Mouse (Mus musculus): Measurements from ENCODE around the gene Itga1.
A peak's percentile ranks its signal among the peaks of the same experiment; 100 is the strongest.

The Itga1 gene

DNA sequence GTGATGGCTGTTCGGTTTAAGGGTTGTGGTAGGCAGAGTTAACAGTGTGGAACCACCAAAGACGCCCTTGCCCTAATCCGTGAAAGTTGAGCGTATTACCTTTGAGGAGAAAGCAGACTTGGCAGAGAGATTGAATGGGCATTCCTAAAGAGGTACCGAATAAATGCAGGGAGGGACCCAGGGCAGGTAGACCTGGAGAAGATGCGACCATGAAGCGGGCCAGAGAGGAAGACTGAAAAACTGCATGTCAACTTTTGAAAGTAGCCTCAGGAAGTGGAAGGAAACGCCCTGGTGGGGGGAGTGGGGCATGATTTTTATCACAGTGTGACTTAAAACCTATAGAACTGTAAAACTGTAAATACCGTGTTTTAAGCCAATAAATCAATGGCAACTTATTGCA is 2.4 kb downstream of the Itga1 start:
- no peak for DNase-seq (ENCODE audit: low read depth, low spot score)

DNA sequence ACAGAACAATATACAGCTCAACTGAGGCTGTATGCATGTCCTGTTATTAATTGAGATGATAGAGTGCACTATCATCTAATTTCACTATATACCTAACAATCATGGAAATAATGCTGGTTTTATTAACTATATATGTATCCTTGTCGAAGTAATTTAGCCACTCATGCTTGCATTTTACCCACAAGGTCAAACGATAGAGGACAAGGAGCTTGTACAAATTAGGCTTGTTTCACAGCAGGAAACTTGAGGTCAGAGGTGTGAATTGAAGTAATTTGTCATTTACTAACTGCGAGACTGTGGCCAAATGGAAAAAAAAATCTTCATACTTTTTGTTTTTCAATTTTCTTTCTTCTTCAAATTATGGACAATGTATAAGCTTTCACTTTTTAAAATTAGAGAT is 3.5 kb downstream of the Itga1 start:
- no peak for DNase-seq (ENCODE audit: low read depth, low spot score)

DNA sequence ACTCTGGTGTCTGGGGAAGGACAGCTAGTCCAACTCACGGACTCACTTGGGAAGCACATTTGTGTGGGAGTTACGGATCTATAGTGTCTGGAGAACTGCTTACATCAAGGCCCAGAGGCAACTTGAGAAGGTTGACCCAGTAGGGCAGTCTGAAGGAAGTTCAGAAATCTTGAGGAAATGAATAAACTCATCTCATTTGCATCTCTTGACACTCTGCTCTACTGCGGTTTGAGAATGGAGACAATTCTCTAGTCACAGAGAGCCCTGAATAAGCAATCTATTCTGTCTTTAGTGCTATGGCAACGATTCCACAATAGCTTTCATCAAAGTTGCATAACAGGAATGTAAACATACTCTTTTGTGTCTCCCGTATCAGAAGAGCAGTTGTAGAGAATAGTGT is 4.8 kb downstream of the Itga1 start:
- DNase-seq (ENCODE audit: low read depth, low spot score) = no peak

DNA sequence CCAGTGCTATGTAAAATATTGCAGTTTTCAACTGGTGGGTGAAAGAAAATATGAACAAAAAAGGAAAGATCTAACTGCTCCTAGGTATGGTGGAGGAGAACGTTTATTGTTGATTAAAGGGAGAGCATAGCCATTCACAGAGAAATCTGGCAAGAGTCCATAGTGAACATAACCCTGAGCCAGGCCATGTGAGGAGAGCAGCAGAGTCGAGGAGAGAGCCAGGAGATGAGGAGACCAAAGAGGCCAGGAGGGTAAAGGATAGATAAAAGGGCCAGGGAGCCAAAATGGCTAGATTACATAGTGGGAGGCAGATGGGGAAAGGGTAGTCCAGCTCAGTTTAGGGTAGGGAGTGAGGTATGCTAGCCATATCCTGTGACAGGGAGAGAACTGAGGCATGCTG is 5.5 kb downstream of the Itga1 start:
- DNase-seq (ENCODE audit: low read depth, low spot score) = no peak

DNA sequence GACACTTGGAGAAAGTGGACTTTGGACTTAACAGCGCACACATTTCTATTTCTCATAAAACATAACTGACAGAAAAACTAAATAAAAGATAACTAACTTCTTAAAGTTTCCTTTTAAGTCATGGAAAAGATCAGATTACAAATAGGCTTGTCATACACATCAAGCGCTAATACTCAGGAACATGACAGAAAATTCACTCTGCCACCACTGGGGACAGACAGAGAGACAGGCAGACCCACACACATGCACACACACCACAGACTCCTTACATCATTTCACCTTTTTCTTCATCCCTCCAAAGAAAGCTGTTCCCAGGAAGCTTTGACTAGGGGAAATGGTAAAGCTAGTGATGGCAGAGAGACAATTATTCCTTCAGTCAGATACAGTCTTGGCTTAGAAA is 6.4 kb downstream of the Itga1 start:
- no peak for DNase-seq (ENCODE audit: low read depth, low spot score)

DNA sequence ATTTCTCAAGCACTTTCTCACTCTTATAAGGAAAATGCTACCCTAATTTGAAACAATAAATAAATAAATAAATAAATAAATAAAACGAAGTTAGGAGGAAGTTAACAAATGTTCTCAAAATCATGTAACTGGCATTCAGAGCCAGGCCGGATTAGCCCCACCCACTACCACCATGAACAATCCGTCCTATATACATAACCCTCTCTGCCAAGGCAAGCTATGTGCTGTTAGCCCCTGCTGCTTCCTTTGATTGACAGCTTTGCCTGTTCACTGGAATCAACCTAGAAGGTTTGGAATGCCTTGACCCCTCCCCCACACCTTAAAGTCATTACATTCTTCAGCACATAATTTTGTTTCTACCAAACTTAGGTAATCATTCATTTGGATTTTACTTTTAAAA is 10.3 kb downstream of the Itga1 start:
- peak; percentile 57 for DNase-seq (ENCODE audit: low read depth, low spot score)

DNA sequence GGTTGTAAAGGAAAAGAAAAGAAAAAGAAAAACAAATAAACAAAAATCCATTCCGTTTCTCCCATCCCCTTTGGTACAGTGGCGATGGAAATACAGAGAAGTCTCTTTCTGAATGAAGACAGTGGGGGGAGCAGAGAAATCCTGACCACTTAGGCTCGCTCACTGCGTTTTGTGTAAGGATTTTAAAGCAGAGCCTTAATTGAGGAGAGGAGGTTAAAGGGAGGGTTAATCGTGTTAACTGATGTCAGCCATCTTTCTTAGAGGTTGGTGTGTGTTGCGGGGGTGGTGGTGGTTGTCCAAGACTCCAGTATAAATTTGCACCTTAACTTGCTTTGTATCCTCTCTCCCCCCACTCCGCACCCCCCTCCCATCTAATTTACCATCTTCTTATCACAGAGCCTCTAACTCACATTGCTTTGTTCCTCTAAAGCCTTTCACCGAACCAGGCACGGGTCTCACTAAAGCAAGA is 10.8 kb downstream of the Itga1 start:
- DNase-seq (ENCODE audit: low read depth, low spot score) = no peak

DNA sequence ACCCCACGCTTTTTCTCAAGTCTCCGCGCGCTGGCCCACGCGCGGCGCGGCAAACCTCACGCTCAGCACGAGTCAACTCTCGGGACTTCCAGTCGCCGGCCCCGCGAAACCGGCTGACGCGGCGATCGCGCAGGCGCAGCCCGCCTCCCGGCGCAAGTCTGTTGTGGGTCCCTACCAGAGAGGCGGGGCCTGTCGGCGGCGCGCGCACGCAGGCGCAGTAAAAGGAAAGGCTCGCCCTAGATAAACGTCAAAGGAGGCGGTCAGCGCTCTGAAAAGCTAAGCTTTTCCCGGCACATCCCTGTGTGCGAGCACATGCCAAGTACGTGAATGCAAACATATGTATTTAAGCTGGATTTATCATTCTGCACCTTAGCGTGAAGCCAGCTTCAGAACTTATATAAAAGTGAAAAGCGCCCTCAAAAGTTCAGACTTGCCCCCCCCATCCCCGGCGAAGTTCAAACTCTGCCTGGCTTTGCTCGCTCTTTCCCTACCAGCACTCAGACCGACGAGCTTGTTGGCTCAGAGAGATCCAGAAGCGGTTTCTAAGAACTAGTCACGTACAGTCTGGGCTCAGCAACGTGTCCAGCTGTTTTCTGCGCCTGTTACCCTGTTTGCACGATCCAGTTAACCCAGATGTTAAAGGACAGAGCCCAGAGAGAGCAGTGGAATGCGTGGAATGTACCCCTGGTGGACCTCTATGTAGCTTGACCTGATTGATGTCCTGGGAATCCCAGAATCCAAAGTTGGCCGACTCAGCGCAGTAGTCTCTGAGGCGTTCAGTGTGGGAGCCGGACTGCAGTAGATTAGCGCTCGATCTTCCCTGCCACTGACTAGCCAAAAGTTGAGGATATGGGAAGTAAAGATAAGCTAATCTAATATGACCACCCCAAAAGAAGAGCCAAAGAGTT is 11.4 kb downstream of the Itga1 start, which contains the start of gene Pelo:
Gene Pelo, minus strand, starts transcription at position 118 of the 908 bp plus-strand sequence.
- DNase-seq (ENCODE audit: low read depth, low spot score) = peak; percentile 88

DNA sequence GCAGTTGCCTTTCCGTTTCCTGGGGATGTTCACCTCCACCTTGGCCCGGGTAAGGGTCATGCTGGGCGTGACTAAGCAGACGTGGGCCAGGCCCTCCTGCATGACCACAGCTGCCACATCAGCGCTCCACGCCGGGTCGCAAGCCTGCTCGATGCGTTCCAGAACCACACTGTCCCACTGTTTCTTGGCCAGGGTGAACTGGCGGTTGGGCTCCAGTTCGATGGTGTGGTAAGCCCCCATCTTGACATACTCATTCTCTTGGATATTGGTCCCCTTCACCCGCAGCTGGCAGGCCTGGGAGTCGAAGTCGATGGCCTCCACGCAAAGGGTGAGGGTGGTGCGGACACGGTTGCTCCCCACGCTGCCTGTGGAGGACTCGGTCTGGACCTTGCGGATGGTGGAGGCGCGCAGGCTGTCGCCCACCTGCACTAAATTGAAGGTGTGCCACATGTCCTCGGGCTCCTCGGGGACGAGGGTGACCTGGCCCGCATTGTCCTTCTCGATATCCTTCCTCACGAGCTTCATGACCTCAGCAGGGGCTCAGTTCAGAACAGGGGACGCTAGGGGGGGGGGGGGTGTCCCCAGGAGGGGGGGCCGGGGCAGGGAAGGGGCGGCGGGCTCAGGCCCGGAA is 12.3 kb downstream of the Itga1 start:
- peak; percentile 42 for DNase-seq (ENCODE audit: low read depth, low spot score)

DNA sequence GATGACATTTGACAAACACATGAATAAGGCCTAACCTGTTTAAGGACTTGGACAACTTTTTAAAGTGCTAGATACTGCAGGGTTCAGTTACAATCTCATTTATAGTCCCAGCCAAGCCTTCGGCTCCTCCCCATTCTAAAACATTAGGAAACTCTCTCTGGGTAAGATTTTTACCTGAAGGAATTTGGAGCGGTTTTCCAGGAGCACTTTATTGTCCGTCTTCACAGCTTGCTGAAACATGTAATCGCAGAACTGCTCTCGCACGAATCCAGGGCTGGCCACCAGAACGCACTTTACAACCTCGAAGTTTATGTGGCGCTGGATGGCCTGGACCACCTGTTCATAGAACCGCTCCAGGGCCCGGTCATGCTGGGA is 12.8 kb downstream of the Itga1 start:
- DNase-seq (ENCODE audit: low read depth, low spot score) = no peak

DNA sequence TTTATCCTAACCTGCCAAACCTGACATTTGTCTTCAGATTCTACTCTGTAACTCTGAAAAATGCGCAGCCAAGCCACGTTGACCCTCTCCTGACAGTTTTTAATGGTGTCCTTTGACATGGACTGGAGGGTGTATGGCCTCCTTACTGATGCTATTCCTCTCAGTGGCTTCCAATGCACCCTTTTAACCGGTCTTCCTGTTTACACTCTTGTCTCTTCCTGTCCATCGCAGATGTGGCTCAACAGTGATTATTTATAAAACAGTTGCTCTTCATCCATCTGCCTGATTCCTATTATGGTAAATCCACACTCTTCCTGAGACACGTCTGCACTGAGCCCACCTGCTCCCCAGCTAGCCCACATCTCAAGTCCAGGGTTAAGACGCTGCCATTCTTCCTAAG is 15.8 kb downstream of the Itga1 start:
- DNase-seq (ENCODE audit: low read depth, low spot score) = no peak

DNA sequence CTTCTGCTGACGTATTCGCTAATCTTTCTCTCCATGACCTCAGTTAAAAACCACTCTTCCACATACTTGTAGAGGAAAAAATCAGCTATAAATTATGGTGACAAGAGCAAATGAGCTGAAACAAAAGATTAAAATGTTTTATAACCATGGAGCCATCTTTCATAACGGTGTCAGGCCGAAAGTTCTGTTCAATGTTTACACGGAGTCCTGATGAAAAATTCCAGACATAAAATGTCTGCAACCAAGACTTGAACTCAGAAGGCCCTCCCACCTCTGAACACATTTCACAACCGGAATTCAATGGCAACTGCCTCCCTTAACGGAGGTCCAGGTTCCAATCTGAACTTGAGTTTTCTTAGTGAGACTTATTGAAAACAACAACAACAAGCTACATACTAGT is 19.4 kb downstream of the Itga1 start:
- no peak for DNase-seq (ENCODE audit: low read depth, low spot score)

DNA sequence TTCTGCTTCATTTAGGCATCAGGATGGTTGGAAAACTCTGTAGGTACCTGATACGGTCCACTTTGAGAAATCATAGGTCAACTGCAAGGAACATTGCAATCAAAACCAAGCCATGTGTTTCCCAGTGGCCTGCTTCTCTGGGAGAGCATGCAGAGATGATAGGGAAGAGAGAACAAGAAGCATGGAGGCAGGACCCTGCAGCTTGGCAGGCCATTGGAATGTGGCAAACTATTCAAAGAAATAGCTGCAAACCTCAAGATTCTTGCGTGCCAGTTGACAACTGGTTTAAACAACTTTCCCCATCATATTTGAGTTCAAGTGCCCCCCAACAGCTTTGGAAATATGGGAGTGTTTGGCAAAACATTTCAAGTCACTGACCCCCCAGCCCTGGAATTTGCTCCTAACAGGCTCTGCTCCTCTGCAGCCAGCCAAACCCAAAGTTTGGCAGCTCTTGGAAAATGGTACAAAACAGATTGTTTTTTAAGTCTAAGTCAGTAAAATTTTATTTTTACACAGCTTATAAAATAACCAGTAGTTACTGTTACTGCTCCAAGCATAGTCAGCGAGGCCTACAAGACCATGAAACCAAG is 21.7 kb downstream of the Itga1 start:
- no peak for DNase-seq (ENCODE audit: low read depth, low spot score)

DNA sequence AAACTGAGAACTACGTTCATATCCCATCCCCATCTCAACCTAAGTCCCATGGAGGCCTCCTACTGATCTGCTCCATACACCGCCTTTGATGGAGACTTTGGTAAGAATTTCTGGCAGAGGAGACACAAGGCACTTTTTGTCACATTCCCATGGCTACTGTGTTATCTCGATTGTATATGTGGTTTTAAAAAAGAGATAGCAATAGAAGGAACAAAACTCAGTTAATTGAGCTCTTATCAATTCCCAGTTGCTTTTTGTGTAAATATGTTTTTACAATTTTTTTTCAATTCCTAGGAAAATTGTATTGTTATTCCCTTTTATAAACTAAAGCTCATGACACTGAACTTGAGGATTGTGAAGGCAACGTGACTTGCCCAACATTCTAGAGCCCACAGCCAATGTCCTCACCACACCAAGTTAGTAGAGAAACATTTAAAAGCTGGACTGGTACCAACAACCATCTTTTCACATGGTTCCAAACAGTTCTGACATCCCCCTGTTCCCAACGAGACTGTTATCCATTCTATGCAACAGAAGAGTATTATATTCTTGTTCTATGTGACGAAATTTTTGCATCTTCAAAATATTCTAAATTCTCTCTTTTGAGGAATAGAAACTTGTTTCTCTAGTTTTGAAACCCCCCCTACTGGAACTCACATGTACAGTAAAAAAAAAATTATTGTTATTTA is 22.6 kb downstream of the Itga1 start:
- DNase-seq (ENCODE audit: low read depth, low spot score) = no peak

DNA sequence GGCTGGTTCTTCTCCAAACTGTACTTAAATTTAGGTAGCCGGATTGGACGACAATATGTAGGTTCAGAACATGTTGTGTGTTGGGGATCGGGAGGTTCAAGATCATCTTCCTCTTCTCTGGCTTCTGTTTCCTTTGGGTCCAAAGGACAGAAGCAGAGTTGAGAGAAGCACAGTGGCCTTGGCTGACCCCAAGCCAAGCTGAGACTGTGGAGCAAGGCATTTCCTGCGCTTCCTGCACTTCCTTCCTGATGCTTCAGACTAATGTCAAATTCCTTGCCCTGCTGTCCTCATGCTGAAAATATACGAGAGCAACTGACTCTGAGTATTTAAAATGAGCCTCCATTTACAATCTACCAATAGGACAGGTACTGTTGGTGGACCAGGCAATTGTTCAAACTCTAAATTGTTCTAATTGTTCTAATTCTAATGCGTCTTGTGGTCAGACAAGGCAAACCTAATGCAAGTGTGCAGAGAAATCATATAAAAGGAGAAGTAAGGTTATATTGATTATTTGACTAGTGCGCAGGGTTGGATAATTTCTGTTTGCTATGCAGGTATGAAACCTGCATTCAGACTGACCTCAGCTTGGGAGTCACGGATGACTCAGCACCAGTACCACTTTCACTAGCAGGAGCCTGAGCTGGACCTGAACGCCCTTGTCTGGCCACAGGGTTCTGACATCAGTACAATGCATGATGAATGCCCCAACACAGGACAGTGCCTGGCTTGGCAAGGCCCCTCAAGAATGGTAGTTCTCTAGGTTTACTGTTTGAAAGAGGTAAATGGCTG is 24.2 kb downstream of the Itga1 start:
- DNase-seq (ENCODE audit: low read depth, low spot score) = no peak

DNA sequence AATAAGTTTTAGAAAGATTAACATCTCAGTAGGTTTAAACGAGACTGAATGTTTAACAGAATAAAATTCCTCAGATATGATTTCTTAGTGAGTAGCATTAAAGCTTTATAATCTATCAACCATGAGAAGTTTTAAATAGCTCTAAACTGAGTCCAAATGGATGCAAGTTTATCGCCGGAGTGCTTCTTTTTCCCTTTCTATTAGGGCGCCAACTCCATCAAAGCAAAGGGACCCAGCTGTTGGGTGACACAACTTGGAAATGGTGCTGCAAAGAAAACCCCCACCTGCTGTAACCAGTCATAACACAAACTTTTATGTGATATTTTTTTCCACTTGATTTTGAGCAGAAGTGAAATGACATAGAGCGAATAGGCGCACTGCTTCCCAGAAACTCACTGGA is 29.4 kb downstream of the Itga1 start:
- DNase-seq (ENCODE audit: low read depth, low spot score) = no peak

DNA sequence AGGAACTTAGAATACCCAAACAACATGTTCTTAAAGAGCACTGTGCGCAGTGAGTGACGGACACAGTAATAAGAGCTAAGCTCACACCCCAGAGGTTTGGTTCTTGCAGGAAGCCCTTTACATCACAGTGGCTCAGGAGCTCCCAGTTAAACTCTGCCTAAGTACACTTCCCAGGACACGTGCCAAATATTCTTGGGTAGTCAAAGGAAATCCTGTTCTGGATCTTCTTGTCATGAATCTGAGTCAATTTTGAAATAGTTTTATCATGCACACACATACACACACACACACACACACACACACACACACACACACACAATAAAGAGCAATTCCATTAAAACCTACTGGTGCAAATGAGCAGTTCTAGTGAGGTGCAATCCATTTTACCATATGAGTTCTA is 30.3 kb downstream of the Itga1 start:
- no peak for DNase-seq (ENCODE audit: low read depth, low spot score)

DNA sequence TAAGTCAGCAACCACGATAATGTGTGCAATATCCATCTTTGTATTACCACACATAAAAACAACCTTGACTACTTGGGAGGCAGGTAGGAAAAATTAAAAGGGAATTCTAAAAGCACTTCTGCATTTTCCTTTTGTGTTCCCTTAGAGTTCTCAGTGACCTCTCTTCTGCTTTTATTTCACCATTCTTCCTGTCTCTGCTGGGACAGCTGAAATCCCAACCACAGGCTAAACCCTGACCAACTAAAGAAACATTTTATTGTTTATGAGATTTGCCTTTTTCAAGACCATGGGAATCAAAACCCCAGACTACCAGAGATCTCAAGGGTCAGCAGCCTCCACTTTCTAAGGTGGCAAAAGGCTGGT is 33.8 kb downstream of the Itga1 start:
- DNase-seq (ENCODE audit: low read depth, low spot score) = no peak

DNA sequence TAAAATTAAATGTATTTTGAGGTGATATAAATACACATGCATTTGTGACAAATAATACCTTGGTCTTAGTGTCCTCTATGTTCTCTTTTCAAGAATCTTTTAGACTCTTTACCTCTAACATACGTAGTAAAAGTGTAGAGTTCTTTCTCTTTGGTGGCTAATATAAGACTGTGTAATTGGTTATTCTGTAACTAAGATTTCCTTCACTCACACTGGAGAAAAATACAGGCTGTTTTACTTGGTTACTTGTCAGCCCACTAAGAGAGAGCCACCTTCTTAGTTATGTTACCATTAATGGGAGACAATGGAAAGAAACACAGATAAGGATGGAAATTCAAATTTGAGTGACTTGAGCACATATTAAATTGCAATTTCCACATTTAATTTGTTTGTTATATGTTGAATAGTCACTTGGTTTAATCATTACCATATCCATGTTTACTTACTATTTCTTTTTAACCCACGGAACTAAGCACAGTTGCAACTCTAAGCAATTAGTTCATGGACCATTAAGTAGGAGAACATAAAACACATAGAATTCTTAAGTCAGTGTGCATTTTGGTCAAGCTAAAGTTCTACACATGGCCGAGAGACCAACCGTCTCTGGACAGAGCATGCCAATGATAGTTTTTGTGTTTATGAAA is 34.3 kb downstream of the Itga1 start:
- no peak for DNase-seq (ENCODE audit: low read depth, low spot score)

DNA sequence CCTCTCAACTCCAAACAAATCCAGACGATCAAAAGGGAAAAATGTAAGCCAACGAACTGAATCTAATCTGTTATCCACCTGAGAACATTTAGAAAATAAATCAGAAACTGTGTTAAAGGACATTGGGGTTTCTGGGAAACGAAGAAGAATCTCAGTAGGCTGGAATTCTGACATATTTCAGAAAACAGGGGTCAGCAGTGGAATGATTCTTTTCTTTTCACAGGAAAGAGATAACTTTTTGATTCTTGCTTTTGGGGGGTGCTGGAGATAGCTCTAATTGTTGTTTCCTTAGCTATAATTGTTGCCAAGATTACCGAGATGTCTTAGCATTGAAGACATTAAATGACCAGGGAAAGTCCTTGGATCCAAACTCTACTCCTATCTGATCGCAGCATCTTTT is 44.2 kb downstream of the Itga1 start:
- DNase-seq (ENCODE audit: low read depth, low spot score) = no peak

DNA sequence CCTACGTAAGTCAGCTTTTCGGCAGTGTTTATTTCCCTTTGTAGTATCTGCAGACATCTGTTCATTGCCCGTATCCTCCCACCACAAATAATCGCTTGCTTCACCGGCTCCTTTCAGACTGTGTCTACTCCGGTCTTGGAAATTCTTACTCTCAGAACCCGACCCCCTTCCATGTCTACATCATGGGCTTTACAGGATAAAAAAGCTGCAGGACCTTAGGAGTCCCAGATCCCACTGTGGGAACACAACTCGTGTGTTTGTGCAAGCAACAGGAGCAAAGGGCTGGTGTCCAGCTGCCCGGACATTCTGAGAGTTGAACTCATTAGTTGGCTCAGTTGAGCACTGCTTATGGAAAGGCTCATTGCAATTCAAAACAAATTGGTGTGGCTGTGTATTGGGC is 47.0 kb downstream of the Itga1 start:
- no peak for DNase-seq (ENCODE audit: low read depth, low spot score)
